Mouse (Mus musculus) G1E (cell line): ENCODE results near the gene Rsph1.

ENCODE experiments used
- CTCF ChIP-seq: IDR thresholded peaks from 2 replicates; pipeline ENCODE4 v1.5.1; 2012; ENCODE audit warnings: low read depth, low read length, inconsistent platforms, mixed read lengths
- POLR2AphosphoS5 ChIP-seq: IDR thresholded peaks from 2 replicates; pipeline ENCODE4 v1.6.1; 2012; ENCODE audit warnings: low read depth, low read length, inconsistent platforms; ENCODE audit not compliant: insufficient replicate concordance

DNA sequence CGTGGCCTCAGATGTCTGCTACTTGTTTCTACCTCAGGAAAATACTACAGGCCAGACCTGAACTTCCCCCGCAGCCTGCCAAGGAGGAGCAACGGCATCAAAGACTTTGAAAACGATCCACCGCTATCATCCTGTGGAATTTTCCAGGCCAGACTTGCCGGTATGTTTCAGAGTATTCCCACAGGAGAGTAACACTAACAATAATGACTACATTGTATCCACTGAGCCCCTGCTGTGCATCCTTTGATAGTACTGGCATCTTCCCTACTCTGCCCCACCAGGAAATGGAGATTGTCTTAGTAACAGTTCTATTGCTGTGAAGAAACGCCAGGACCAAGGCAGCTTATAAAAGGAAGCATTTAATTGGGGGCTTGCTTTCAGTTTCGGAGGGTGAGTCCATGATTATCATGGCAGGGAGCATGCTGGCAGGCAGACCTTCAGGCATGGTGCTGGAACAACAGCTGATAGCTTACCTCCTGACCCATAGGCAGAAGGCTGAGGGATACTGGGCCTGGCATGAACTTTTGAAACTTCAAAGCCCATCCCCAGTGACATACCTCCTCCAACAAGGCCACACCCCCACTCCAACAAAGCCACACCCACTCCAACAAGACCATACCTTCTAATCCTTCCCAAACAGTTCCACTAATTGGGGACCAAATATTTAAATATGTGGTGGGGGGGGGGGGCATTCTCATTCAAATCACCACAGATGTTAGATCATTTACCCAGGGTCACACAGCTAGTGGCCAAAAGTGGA lies 44.8 kb downstream of the Rsph1 start:
- no peak for TF ChIP-seq CTCF
- TF ChIP-seq POLR2AphosphoS5, result no peak
